Mouse (Mus musculus): ENCODE results near the gene Nucks1. TPM values are rescaled to one million over a fixed set of nuclear protein-coding genes. Genes with fewer than 3 reads are reported as not detected.
A peak's percentile ranks its signal among the peaks of the same experiment; 100 is the strongest.

Nucks1 gene
- total RNA-seq, 2 experiments from 2014 or later, result 128 to 130 TPM

DNA sequence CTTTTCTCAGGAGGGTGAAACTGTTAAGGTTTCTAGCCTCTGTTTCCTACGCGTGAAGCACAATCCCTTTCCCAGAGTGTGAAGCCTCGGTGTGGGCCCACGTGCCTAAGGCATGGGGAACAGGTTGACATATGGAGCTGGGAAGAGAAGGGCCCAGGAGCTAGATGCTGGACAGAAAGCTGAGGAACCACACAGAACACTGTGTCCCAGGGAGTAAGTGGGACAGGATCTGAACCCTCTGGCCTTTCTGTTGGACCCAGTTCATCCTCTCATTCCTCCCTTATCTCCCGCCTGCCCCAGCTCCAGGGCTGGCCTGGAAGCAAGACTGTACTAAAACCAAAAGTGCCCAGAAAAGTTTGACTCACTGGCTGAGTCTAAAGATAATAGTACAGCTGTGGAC is 53.8 kb downstream of the Nucks1 start:
- DNase-seq (ENCODE audit: low spot score in 2 of 2), result no peak

GRCm38 (mm10) chr1:131964580-131964979 is 54.2 kb downstream of the Nucks1 start:
- no peak for DNase-seq (ENCODE audit: low spot score in 2 of 2)

GRCm38 (mm10) chr1:131965818-131966217 is 55.5 kb downstream of the Nucks1 start:
- no peak for DNase-seq (ENCODE audit: low spot score in 2 of 2)

DNA sequence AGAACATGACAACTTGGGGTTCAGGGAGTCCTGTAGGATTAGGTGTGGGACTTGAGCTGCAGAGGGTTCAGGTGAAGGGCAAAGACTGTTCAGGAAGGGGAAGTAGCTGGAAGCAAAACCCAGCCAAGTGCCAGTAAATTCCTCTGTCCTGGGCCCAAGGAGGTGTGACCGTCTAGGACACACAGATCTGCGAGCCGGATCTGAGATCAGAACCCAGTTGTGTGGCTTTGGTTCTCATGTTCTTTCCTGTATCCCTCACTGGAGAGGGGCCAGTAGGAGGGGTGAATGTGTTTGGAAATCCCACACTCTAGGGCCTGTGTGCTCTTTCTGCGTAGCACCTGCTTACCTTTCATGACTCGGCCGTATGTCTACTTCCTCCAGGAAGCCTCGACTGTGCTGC is 57.0 kb downstream of the Nucks1 start:
- no peak for DNase-seq (ENCODE audit: low spot score in 2 of 2)

GRCm38 (mm10) chr1:131968556-131968955 is 58.2 kb downstream of the Nucks1 start:
- DNase-seq (ENCODE audit: low spot score in 2 of 2), result no peak

DNA sequence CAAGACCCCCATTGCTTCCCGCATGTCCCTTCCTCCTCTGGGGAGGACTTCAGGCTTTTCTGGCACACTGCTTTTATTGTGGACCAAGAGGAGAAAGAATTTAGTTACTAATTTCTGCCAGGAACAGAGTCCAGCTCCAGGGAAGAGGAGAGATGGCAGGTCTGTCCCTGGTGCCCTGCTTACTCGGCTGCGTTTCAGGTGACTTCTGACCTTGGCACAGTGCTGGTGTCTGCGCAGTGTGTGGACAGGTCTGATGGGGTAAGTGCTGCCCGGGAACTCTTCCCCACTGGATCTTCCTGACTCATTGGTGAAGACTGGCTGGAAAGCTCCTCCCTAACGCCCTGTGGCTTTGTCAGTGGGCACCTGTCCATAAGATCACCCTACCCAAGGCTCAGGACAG is 58.6 kb downstream of the Nucks1 start:
- DNase-seq (ENCODE audit: low spot score in 2 of 2), result no peak

- DNase-seq (ENCODE audit: low spot score in 2 of 2), result no peak
Measured at GRCm38 (mm10) chr1:131969825-131970224, 59.5 kb downstream of the Nucks1 start.

- no peak for DNase-seq (ENCODE audit: low spot score in 2 of 2)
Measured at GRCm38 (mm10) chr1:131970322-131970660, 60.0 kb downstream of the Nucks1 start.

- no peak for DNase-seq (ENCODE audit: low spot score in 2 of 2)
Measured at GRCm38 (mm10) chr1:131970661-131971520, 60.6 kb downstream of the Nucks1 start.

DNA sequence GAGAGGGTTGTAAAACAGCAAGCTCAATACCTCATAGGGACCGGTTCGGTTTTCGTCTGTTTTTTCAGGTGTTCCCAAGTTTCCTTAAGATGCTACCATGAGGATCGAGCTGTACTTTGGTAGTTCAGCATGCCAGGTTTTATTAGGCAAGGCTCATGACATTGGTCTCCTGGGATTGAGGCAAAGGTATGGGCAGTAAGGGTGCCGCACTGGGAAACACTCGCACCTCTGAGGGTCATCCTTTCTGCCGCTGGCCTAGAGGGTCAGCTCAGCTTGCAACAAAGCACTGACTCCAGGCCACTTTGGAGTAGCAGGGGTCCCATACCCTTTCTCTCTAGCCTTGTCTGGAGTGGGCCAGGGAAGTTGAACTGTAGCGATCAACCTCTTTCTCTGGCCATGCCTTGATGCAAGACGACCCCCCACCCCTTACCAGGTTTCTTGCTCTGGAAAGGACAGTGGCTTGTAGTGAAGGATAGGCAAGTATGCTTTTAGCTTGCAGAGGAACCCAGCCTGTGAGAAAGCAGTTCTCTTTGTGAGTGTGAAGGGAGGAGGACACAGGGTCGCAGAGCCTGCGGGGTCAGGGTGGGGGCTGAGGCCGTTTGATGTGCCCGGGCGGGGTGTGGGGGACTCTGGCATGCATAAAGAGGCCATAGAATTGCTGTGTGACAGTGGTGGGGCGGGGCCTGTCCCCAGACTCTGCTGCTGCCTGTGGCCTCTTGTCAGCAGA is 61.6 kb downstream of the Nucks1 start:
- no peak for DNase-seq (ENCODE audit: low spot score in 2 of 2)

DNA sequence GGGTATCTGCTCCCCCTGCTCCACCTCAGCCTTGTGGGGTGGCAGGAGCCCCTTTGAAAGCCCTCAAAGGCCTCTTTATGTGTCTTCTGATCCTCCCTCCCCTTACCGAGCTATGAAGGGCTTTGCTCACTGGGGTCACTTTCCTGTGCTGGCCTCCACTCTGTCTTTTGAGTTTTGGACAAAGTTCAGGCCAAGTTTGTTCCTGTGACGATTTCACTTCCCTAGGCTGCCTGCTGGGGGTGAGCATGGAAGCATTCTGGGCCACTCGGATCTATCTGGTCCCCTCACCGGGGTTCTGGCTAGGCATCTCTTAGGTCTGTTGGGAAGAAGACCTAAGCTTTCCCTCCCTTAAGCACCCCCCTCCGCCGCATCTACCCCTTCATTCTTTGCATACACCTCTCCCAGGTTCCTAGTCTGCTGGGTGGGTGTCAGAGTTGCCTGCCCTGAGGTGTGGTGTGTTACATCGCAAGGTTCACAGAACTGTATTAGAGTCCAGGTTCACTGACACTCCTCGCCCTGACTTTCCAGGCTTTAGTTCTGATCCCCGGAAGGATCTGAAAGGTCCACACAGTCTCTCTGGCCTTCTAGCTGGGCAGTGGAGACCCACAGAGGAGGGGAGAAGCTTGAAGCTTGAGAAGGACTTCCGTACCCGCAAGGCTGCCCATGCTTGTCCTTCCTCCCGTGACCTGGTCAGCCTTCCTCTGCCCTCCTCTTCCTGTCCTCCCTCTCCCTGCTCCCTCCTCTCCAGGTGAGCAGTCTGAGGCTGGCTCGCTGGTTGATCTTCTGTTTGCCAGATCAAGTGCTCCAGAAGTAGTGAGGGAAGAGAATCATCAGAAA is 62.4 kb downstream of the Nucks1 start:
- DNase-seq (ENCODE audit: low spot score in 2 of 2), result no peak

DNA sequence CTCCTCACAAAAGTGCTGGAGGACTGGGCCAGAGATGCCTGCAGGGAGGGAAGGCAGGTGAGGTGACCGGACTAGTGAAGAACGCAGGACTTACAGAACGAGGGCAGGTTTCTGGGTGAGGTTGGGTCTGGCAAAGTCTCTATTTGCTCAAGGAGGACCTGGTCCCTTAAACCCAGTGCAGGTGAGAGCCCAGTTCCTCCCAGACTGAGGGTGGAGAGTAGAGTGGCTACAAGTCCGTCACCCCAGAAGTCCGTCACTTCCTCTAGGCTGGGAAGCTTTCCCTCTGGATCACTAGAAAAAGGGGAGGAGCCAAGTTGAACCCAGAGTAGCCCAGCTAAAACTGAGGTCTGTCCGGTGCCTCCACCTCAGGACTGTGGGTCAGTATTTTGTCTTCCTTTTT is 63.7 kb downstream of the Nucks1 start:
- no peak for DNase-seq (ENCODE audit: low spot score in 2 of 2)

- DNase-seq (ENCODE audit: low spot score in 2 of 2), result no peak
Measured at GRCm38 (mm10) chr1:131976886-131977285, 66.6 kb downstream of the Nucks1 start.

GRCm38 (mm10) chr1:131980471-131980870 is 70.1 kb downstream of the Nucks1 start:
- no peak for DNase-seq (ENCODE audit: low spot score in 2 of 2)

GRCm38 (mm10) chr1:131981378-131982013 is 71.2 kb downstream of the Nucks1 start:
- peak; percentile 51 to 71 for DNase-seq (ENCODE audit: low spot score in 2 of 2)

- peak; percentile 45 to 67 for DNase-seq (ENCODE audit: low spot score in 2 of 2)
Measured at GRCm38 (mm10) chr1:131982907-131983306, 72.6 kb downstream of the Nucks1 start.

DNA sequence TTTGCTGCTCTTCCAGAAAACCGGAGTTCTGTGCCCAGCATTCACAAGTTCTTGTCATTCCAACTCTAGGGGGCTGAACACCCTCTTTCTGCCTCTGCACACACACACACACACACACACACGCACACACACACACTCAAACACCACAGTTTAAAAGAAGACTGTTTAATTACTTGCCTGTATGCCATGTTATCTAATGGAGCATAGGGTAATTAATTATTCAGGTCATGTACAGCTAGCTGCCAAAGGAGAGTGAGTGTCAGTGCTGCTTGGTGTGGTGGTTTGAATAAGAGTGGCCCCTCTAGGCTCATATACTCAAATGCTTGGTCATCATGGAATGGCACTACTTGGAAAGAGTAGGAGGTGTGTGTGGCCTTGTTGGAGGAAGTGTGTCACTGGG is 73.5 kb downstream of the Nucks1 start:
- no peak for DNase-seq (ENCODE audit: low spot score in 2 of 2)
